Mouse (Mus musculus): ENCODE measurements around the gene Olfr191.

DNA sequence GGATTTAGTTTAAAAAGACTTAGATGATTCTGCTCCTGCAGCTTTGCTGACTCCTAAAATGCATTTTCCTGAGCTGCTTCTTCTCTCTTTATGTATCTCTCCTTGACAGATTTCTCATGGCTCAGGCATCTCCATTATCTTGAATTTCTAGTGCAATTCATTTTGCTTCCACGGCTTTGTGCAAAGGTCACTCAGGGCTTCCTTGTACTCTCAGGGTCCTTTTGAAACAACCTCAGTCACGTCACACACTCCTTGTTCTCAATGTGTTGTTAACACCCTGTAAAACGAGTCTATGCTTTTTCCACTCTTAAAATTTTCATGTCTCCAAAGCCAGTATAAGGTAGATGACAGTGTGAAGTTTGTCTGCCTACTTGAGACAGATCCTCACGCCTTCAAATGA, 42.0 kb downstream of the Olfr191 start:
- no peak for TF ChIP-seq POLR2A (IDR thresholded peaks at IDR 0.05; ENCODE audit: borderline replicate concordance, insufficient read depth, low read length)
- no peak for TF ChIP-seq CTCF (IDR thresholded peaks at IDR 0.05; ENCODE audit: borderline replicate concordance, insufficient read depth, low read depth, low read length)

All from cerebellum, adult 2 months (tissue).